Mouse (Mus musculus) CH12.LX (cell line): ENCODE results near the gene Timm44. TPM values are rescaled to one million over a fixed set of nuclear protein-coding genes. Genes with fewer than 3 reads are reported as not detected.
"Not testable (repeated sequence)": the region's sequence is repeated elsewhere in the genome, so short reads cannot be mapped to it uniquely, and the experiment has no call there.

Experiments used
- DNase-seq: peaks from one replicate; pipeline ENCODE4 v3.0.0-alpha.2; 2013; ENCODE audit errors: extremely low read depth
- H3K27ac ChIP-seq: 2 replicates; pipeline ENCODE4 v1.5.1; 2012; ENCODE audit warnings: low read depth, mild to moderate bottlenecking, control low read depth, moderate library complexity; ENCODE audit not compliant: insufficient read depth
- H3K27me3 ChIP-seq: replicated peaks from 2 replicates; pipeline ENCODE3; 2012; ENCODE audit warnings: inconsistent platforms
- H3K36me3 ChIP-seq, 2 experiments: replicated peaks in 1 of 2; 2 replicates each; pipeline versions ENCODE3 to v1.6.1; 2012; ENCODE audit warnings: inconsistent platforms in 1 of 2, low read length in 1 of 2, mild to moderate bottlenecking in 1 of 2, mixed read lengths in 1 of 2, moderate library complexity in 1 of 2; ENCODE audit not compliant: control insufficient read depth in 1 of 2, insufficient read depth in 1 of 2
- H3K4me1 ChIP-seq, 2 experiments: 2 replicates each; pipeline ENCODE4 v1.6.1; 2012; ENCODE audit warnings: inconsistent platforms in 1 of 2, moderate library complexity in 1 of 2; ENCODE audit not compliant: insufficient read depth in 2 of 2, control insufficient read depth in 1 of 2
- H3K4me2 ChIP-seq: 2 replicates; pipeline ENCODE4 v1.6.1; 2012; ENCODE audit warnings: low read depth, mild to moderate bottlenecking, control low read depth; ENCODE audit not compliant: poor library complexity, insufficient read depth, severe bottlenecking
- H3K4me3 ChIP-seq, 3 experiments: fragments of 150-350 bp in 1 of 3; sonication (generic) in 1 of 3; replicated peaks in 1 of 3; 2 replicates each; pipeline versions ENCODE3 to v1.5.1; 2011 to 2012; ENCODE audit warnings: low read depth in 2 of 3, low read length in 2 of 3, mild to moderate bottlenecking in 2 of 3, moderate library complexity in 2 of 3, control low read depth in 1 of 3, improper control_type of control experiment in 1 of 3, inconsistent platforms in 1 of 3, mixed read lengths in 1 of 3; ENCODE audit not compliant: poor library complexity in 1 of 3
- H3K79me2 ChIP-seq: replicated peaks from 2 replicates; pipeline ENCODE4 v1.6.1; 2012; ENCODE audit warnings: mild to moderate bottlenecking, moderate library complexity; ENCODE audit not compliant: control insufficient read depth, poor library complexity, insufficient read depth, severe bottlenecking; ENCODE audit errors: extremely low read depth
- H3K9ac ChIP-seq: 2 replicates; pipeline ENCODE4 v1.6.1; 2012; ENCODE audit warnings: low read depth, mild to moderate bottlenecking, control low read depth, moderate library complexity; ENCODE audit not compliant: insufficient read depth
- H3K9me3 ChIP-seq: replicated peaks from 2 replicates; pipeline ENCODE3; 2012; ENCODE audit warnings: low read length, inconsistent platforms, mixed read lengths
- BHLHE40 ChIP-seq: IDR thresholded peaks from 2 replicates; pipeline ENCODE4 v1.6.1; 2011; ENCODE audit warnings: mild to moderate bottlenecking, low read depth, low read length, improper control_type of control experiment
- CTCF ChIP-seq, 2 experiments: IDR thresholded peaks in 1 of 2; conservative IDR thresholded peaks in 1 of 2; 2 replicates each; pipeline ENCODE4 v1.5.1; 2011 to 2012; ENCODE audit warnings: low read depth in 2 of 2, low read length in 2 of 2, improper control_type of control experiment in 1 of 2, inconsistent platforms in 1 of 2, mild to moderate bottlenecking in 1 of 2, moderate library complexity in 1 of 2
- ELF1 ChIP-seq: IDR thresholded peaks from 2 replicates; pipeline ENCODE4 v1.6.1; 2014; ENCODE audit warnings: low read depth, mild to moderate bottlenecking, inconsistent platforms, low read length, improper control_type of control experiment
- ETS1 ChIP-seq: conservative IDR thresholded peaks from 2 replicates; pipeline ENCODE4 v1.6.1; 2012; ENCODE audit warnings: low read depth, mild to moderate bottlenecking, inconsistent platforms, low read length, improper control_type of control experiment, moderate library complexity
- IRF4 ChIP-seq: IDR thresholded peaks from 2 replicates; pipeline ENCODE4 v1.6.1; 2014; ENCODE audit warnings: low read depth, mild to moderate bottlenecking, inconsistent platforms, low read length, improper control_type of control experiment
- JUND ChIP-seq: conservative IDR thresholded peaks from 2 replicates; pipeline ENCODE4 v1.6.1; 2011; ENCODE audit warnings: low read depth, low read length, improper control_type of control experiment
- KAT2A ChIP-seq: IDR thresholded peaks from 2 replicates; pipeline ENCODE4 v1.6.1; 2012; ENCODE audit warnings: low read length, improper control_type of control experiment, inconsistent platforms; ENCODE audit not compliant: insufficient replicate concordance
- MAX ChIP-seq: IDR thresholded peaks from 2 replicates; pipeline ENCODE4 v1.6.1; 2011; ENCODE audit warnings: low read length, improper control_type of control experiment
- MYC ChIP-seq: IDR thresholded peaks from 2 replicates; pipeline ENCODE4 v1.6.1; 2011; ENCODE audit warnings: low read depth, mild to moderate bottlenecking, improper control_type of control experiment, low read length
- NELFE ChIP-seq: IDR thresholded peaks from 2 replicates; pipeline ENCODE4 v1.6.1; 2011; ENCODE audit warnings: low read depth, low read length, improper control_type of control experiment
- POLR2A ChIP-seq: IDR thresholded peaks from 2 replicates; pipeline ENCODE4 v1.6.1; 2011; ENCODE audit warnings: low read depth, mild to moderate bottlenecking, improper control_type of control experiment, low read length
- RAD21 ChIP-seq: IDR thresholded peaks from 2 replicates; pipeline ENCODE4 v1.6.1; 2011; ENCODE audit warnings: low read depth, mild to moderate bottlenecking, low read length, improper control_type of control experiment, moderate library complexity
- RCOR1 ChIP-seq: conservative IDR thresholded peaks from 2 replicates; pipeline ENCODE4 v1.6.1; 2012; ENCODE audit warnings: low read depth, mild to moderate bottlenecking, inconsistent platforms, low read length, improper control_type of control experiment
- TCF12 ChIP-seq: IDR thresholded peaks from 2 replicates; pipeline ENCODE4 v1.6.1; 2014; ENCODE audit warnings: low read depth, mild to moderate bottlenecking, inconsistent platforms, low read length, improper control_type of control experiment
- USF2 ChIP-seq: conservative IDR thresholded peaks from 2 replicates; pipeline ENCODE4 v1.6.1; 2011; ENCODE audit warnings: low read depth, low read length, improper control_type of control experiment
- ZMIZ1 ChIP-seq: IDR thresholded peaks from 2 replicates; pipeline ENCODE4 v1.6.1; 2012; ENCODE audit warnings: low read depth, mild to moderate bottlenecking, inconsistent platforms, low read length, improper control_type of control experiment
- dilution Hi-C: fragments of 300-500 bp; cut with MboI; formaldehyde crosslinking; loops from 2 replicates; pipeline ENCODE4 v1.14.3; 2020; ENCODE audit warnings: low sequenced_read_pairs; ENCODE audit not compliant: extremely low pct_unique_long_range_greater_than_20kb, extremely low pct_ligation_motif_present
- in situ Hi-C: fragments of 300-500 bp; cut with MboI; formaldehyde crosslinking; loops from 3 replicates; pipeline ENCODE4 v1.14.3; 2019; ENCODE audit warnings: low sequenced_read_pairs, low pct_ligation_motif_present, low pct_unique_long_range_greater_than_20kb, mixed read lengths
- polyA plus RNA-seq: library from polyadenylated mRNA; unstranded; fragments of >175 nt; gene quantifications from 2 replicates; pipeline ENCODE4 v1.2.1, GENCODE M21; 2012; ENCODE audit warnings: low read depth; ENCODE audit not compliant: insufficient read length
- total RNA-seq, 2 experiments: library from RNA; depleted of rRNA; stranded (reverse); fragments of 300-350 nt in 1 of 2; fragments of >200 nt in 1 of 2; gene quantifications; 2 replicates each; pipeline ENCODE4 v1.2.3; 2012 to 2014

Timm44 gene
- total and polyA plus RNA-seq, 3 experiments = 109 to 147 (median 143) TPM

DNA sequence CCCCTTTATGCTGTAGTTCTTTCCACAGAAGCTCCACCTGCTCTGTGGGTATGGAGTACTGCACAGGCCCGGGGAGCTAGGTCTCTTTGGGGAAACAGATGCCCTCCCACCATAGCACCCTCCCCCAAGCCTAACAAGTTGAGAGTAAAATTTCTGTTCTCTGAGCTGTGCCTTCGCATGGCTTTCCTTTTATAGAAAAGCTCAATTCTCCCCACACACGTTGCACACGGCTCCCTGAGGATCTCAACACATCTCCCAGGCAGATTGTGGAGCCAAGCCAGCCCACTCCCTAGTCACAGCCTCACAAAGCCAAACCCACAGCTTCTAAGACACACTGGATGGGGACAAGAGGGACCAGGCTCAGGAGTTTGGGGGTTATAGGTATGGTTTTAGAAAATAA lies 18.8 kb downstream of the Timm44 start:
- H3K27me3 ChIP-seq = no peaks in the 10 kb centered on the region
- H3K9me3 ChIP-seq = no peaks in the 10 kb centered on the region
- dilution Hi-C loops (no loop called here), in situ Hi-C loops (loop anchor here (10.0 kb wide), 1 partner anchor 58 kb away; no protein-coding TSS in a partner anchor)
- DNase-seq = no peak
- H3K36me3 ChIP-seq = peaks cover 63 to 78% of the 10 kb centered on the region in 2 experiments
- TF ChIP-seq IRF4 = no peak
- TF ChIP-seq JUND = no peak
- no peak for TF ChIP-seq ETS1
- no peak for TF ChIP-seq USF2
- no peak for TF ChIP-seq TCF12
- no peak for TF ChIP-seq POLR2A
- no peak for TF ChIP-seq MAX
- no peak for TF ChIP-seq ELF1
- TF ChIP-seq KAT2A = no peak
- no peak for TF ChIP-seq NELFE
- no peak for TF ChIP-seq RAD21
- TF ChIP-seq BHLHE40 = no peak
- TF ChIP-seq RCOR1 = no peak
- H3K4me2 ChIP-seq = no peak overlapping the region
- no peak overlapping the region for H3K9ac ChIP-seq
- H3K27ac ChIP-seq = no peak overlapping the region
- H3K4me3 ChIP-seq = no peak overlapping the region
- H3K79me2 ChIP-seq = no peaks in the 10 kb centered on the region
- peaks cover 7 to 14% of the 10 kb centered on the region in 2 experiments for H3K4me1 ChIP-seq

DNA sequence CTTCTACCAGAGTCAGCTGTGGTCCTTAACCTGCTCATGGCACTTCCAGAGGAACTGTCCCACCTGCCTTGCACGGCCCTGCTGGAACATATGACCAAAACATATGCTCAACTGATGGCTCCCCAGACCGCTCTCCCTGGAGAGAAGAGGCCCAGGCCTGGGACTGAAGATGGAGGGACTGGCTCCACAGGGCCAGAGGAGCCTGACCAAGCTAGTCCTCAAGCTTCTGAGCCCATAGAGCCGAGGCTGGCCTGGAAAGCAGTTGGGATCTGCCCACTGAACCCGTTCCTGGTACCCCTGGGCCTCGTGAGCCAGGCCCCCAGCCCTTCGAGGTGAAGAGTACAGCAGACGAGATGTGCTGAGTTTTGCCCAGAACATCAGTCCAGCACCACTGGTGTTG lies 20.2 kb downstream of the Timm44 start:
- H3K27ac ChIP-seq, H3K27me3 ChIP-seq, DNase-seq, dilution Hi-C loops, H3K4me2 ChIP-seq, H3K4me3 ChIP-seq, H3K79me2 ChIP-seq, H3K9ac ChIP-seq, H3K9me3 ChIP-seq: not testable (repeated sequence)
- H3K36me3 ChIP-seq = peaks cover 48 to 71% of the 10 kb centered on the region in 2 experiments
- peaks cover 7 to 14% of the 10 kb centered on the region in 2 experiments for H3K4me1 ChIP-seq
- in situ Hi-C loops = loop anchor here (10.0 kb wide), 1 partner anchor 59 kb away; no protein-coding TSS in a partner anchor

DNA sequence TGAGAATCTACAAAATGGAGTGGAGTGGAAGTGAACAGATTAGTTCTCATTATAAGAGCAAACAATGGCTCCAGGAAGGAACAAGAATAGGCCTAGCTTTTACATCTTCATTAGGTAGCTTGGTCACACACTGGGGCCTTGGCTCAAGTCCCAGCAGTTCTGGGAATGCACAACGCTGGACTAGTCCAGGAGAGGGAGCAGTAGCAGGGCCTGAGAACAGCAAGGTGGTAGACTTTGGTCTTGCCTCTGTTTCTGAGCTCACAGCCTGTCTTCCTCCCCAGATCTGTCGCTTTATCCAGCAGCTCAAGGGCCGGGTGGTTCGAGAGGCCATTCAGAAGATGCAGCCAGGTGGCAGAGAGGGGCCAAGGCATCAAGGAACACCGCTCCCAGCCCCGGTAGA lies 21.7 kb downstream of the Timm44 start:
- Histone ChIP-seq H3K9me3 (no peaks in the 10 kb centered on the region), H3K4me3 (peak overlapping the region in 2 of 3 experiments; percentile 63 to 68), H3K9ac (peak overlapping the region; percentile 76; the same call in 1 of the 2 replicates), H3K4me1 (peaks cover 7 to 14% of the 10 kb centered on the region in 2 experiments), H3K36me3 (peaks cover 46 to 71% of the 10 kb centered on the region in 2 experiments), H3K4me2 (peak overlapping the region; percentile 82; the same call in 1 of the 2 replicates), H3K79me2 (no peaks in the 10 kb centered on the region), H3K27ac (no peak overlapping the region), H3K27me3 (no peaks in the 10 kb centered on the region)
- peak; percentile 18 for DNase-seq
- dilution Hi-C loops = no loop called here
- in situ Hi-C loops = loop anchor here (10.0 kb wide), 1 partner anchor 61 kb away; no protein-coding TSS in a partner anchor
- TF ChIP-seq CTCF (conservative IDR thresholded peaks at IDR 0.05 in 1 of 2, IDR thresholded peaks at IDR 0.05 in 1 of 2; ENCODE audit: low read depth in 2 of 2, low read length in 2 of 2) (peak in 1 of 2 experiments; percentile 13; a peak in 1 of 4 replicates), ZMIZ1 (no peak), MYC (no peak), POLR2A (no peak), JUND (no peak)
